Mouse (Mus musculus) adrenal gland, postnatal 0 days (tissue): ENCODE data around the gene Suclg1. TPM values are rescaled to one million over a fixed set of nuclear protein-coding genes. Genes with fewer than 3 reads are reported as not detected.

Source experiments
- polyA plus RNA-seq: library from polyadenylated mRNA; unstranded; fragments of >200 nt; fragmentation: Nextera tagmentation; extraction: Ambion mirVana; gene quantifications from 2 replicates; pipeline ENCODE4 v1.2.1, GENCODE M21; 2015

Suclg1 gene
- polyA plus RNA-seq, result 192 and 261 TPM in 2 replicates

GRCm38 (mm10) chr6:73248237-73249048 lies at the start of gene Suclg1:
Gene Suclg1 (plus strand): TSS chr6:73248382.

GRCm38 (mm10) chr6:73221189-73221957 lies 26.8 kb upstream of the Suclg1 start, which contains the start of gene Dnah6:
Gene Dnah6 (minus strand): TSS chr6:73221651.

Other genes with a start within 250 kb of the Suclg1 start
- gene Dnah6, start 26.7 kb upstream of the Suclg1 start, polyA plus RNA-seq, result 0.01 TPM in 1 of 2 replicates, not detected in the other
- not detected in 2 replicates for gene 4931417E11Rik, start 221.3 kb downstream of the Suclg1 start, polyA plus RNA-seq